Mouse (Mus musculus): ENCODE results near the gene Nrros.

Gene Nrros

DNA sequence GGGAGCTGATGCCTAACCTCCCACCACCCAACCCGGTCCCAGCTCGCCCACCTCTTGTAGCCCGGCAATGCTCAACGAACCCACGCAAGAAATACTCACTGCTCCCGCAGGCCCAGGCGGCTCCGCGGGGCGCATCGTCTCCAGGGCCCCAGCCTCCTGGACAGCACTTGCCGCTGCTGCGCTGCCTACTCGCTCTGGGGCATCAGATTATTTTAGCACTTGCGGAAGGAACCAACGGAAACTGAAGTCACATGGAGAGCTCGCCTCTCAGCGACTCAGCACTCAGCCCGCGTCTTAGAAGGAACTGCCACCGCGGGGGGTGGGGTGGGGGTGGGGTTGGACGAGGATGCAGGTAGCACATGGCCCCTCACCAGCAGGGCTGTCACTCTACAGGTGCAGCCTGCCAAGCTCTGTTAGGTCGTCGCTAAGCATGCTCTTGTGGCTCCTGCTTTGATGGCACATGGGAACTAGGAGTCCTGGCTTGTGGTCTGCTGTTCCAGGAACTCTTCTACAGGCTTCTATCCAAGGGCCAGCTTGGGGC, at the start of gene Nrros:
Gene Nrros (minus strand): TSS at position 314 of the 541 bp plus-strand sequence.
- peak; percentile 42 to 44 for DNase-seq (ENCODE audit: low spot score in 2 of 2)

DNA sequence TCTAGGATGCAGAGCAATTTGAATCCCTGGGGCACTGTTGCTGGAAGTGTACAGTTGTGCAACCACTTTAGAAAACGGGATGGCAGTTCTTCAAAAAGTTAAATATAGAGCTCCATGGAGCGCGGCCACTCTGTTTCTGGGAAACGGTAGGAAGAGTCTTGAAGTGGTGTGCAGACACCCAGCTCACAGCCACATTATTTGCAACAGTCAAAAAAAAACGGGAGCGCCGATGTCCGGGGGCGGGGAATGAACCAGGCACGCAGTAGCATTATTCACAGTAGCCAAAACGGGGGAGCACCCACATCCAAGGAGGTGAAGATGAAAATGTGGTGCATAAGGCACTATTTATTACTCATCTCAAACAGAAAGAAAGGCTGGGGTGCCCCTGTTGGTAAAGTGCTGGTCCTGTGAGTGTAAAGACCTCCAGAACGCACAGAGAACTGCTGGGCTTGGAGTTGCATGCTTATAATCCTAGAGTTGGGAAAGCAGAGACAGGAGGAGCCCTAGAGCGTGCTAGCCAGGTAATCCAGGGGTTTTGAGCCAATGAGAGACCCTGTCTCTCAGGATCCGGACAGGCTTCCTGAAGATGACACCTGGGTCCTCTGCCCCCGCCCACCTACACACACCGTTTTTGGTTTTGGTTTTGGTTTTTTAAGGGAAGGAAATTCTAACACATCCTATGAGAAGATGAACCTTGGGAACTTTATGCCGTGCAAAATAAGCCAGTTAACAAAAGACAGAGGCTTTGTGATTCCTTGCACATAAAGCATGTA, 49.6 kb upstream of the Nrros start:
- DNase-seq (ENCODE audit: low spot score in 2 of 2) = no peak

DNA sequence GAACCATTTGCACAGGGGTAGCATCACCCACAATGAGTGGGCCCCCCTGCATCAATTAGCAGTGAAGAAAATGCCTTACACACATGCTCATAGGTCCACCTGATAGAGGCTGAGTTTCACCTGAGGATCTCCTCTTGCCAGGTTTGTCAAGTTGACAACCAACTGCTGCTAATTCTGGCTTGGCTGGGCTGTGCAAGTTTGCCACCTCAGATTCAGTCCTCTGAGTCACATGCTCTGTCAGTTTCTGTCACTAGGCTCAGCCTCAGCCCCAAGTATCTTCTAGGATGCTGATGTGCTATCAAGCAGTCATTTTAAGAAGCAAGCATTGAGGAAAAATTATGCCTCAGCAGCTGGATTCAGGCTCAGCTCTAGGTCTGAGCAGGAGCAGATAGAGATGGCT, 48.8 kb upstream of the Nrros start:
- DNase-seq (ENCODE audit: low spot score in 2 of 2) = no peak

DNA sequence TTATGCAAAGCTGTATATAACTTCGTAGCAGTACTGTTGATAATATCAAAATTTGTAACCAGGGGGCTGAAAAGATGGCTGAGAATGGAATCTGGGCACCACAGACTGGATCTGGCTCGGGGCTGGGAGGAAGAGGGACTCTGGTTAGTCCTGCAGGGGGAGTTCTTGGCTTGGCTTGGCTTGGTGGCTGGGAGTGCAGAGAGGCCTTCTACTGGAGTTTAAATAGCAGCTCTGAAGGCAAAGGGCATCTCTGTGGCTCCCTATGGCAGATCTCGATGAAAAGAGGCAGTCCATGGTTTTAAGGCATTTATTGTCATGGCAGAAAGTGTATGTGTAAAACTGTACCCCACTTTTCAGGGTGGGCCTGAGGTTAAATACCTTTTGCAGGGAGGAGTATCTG, 39.5 kb upstream of the Nrros start:
- no peak for DNase-seq (ENCODE audit: low spot score in 2 of 2)

DNA sequence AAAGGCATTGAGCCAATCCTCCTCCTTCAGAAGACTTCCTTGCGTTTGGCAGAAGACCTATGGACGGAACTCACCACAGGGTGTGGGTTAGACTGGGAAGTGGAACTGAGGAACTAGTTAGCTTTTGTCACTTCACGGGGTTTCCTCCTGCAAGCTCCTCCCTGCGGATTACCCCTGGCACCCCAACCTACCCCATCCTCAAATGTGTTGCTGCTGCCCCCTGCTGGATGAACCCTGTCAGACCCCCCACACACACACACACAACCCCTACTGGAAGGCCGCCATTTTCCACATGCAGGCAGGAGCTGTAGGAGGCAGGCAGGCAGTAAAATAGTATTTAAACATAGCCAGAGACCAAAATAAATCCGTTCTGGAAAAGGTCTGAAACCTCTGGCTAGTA, 37.3 kb upstream of the Nrros start:
- DNase-seq (ENCODE audit: low spot score in 2 of 2) = peak in 1 of 2 experiments; percentile 37

DNA sequence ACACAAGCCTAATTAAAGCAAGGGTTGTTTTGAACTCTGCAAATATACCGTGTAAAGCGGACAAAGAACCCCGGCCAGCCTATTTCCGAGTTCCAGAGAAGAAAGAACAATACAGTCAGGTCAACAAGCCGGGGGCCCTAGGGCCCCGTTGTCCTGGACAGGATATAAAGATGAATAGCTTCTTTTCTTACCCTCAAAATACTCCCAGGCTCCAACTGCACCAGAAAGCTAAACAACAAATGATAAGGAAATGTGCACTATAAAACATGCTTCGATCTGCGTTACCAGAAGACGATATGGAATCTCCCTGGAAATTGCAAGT, 35.6 kb upstream of the Nrros start:
- DNase-seq (ENCODE audit: low spot score in 2 of 2) = no peak

DNA sequence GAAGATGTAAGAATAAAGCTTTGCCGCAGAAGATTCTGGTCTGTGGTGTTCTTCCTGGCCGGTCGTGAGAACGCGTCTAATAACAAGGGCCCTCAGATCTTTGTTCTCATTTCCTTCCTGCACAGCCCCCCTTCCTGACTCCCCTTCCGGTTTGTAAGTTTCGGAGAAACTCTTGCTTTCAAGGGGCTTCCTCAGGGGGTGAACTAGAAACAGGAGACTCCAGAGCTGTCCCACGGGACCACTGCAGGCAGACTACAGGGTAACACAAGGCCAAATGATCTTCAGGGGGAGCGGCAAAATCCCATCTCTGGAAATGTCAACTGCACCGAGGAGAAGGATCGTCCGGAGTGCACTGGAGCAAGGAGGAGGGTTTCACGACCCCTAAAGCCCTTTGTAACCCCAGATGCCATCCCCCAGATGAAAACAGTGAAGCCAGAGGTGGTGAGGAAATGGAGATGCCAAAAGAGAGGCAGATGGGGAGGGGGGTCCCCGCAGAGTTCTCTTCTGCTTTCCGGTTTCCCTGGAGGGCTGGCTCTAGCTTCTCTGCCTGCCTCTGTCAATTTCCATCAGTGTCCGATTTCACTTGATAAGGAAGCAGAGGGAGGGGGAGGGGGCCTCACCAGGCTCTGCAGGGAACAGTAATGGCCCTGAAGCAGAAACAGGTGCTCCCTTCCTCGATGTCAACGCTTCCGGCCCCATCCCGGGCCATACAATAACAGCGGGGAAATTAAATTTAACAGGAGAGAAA, 35.0 kb upstream of the Nrros start:
- DNase-seq (ENCODE audit: low spot score in 2 of 2) = no peak

DNA sequence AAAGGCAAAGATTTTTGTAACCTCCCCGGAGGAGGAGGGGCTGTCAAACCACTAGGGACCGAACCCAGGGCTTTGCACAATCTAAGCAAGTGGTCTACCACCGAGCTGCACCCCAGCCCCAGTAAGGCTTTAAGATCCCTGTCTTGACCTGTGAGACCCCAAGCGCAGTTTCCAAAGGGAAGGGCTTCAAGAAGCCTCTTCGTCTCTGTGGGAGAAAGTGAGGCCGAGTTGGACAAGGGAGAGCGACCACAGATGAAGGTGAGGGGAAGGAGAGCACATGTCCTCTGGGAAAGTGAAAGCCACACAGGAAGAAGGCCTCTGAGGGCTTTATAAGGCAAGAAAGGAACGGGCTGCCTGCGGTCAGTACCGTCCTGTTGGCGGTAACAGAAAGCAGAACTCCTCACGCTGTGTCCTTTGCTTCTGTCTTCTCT, 24.6 kb upstream of the Nrros start:
- no peak for DNase-seq (ENCODE audit: low spot score in 2 of 2)

DNA sequence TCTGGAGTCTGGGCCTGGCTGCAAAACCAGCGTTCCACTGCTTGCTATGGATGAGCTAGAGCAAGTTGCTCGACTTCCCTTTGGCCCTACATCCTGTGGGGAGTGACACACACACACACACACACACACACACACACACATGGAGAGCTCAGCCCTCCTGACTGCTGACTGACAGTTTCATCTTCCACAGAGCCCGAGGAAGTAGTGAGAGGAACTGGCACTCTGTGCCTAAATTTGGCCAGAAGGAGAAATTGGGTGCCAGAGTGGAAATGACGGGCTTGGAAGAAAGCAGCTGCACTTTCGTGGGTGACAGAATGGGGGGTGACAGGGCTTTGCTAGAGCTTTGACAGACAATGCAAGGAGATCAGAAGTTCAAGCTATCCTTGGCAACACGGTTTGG, 23.7 kb upstream of the Nrros start:
- DNase-seq (ENCODE audit: low spot score in 2 of 2) = peak; percentile 29 to 35

DNA sequence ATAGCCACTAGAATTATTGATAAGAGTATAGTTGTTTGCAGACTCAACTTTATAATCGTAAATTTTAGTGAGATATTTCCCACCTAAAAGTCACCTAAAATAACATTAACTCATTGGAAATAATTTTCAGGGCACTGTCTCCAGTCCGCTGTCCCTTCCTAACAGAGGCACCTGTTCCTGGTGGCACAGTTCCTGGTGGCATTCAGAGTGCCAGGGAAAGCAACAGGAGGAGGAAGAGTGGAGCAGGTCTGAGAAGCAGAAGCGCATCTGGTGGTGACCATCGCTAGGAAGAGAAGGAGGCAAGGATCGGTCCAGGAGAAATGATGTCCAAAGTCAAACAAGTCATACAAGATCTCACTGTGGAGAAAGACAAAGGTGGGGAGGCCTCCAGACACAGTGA, 20.7 kb upstream of the Nrros start:
- DNase-seq (ENCODE audit: low spot score in 2 of 2) = no peak

DNA sequence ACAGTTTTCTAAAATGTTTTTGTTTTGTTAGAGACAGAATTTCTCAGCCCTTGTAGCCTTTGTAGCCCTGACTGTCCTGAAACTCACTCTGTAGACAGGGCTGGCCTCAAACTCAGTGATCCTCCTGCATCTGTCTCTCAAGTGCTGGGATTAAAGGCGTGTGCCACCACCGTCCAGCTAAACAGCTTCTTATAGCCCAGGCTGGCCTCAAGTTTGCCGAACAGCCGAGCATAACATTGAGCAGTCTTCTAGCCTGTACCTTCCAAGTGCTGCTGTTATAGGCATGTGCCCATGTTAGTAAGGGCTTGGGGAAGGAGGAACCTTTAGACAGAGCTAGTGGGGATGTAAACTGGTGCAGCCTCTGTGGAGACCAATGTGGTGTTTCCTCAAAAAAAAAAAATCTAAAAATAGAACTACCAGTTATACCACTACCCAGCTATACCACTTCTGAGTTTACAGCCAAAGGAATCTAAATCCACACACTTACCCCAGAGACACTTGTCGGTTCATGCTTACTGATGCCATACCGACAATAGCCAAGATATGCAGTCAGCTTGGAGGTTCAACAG, 14.0 kb upstream of the Nrros start, which contains the start of gene Bex6:
Gene Bex6 (plus strand): TSS at position 491 of the 569 bp plus-strand sequence.
- DNase-seq (ENCODE audit: low spot score in 2 of 2) = no peak

DNA sequence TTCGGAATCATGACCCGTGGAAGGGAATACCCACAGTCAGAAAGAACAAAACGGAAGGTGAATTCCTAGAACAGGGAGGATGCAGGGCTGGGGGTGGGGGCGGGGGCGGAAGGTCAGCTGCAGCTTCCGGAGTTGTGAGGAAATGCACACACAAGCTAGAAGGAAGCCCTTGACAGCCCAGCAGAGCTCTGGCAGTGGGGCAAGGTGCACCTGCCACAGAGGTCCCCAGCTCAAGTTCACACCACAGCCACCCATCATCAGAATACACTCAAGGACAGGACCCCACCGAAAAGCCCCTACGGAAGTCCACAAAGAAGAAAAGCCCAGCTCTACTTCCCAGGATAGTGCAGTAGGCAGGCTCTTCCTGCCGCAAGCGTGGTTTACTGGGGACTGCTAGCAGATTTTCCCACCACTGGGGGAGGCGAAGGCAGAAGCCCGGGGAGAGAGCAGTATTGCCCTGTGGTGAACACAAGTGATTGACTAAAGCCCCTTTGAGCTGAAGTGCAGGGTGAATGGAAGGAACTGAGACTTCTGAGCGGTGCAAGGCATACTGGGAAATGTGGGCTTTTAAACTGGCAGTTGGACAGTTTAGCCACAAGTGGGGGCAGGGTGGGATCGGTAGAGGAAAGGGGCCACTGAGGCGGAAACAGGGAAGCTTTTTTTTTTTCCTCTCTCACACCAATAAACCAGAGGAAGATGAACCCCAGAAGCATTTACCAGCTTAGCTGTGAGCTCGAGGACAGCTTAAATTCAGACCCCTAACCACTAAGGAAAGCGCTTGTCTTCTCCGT, 11.7 kb upstream of the Nrros start:
- no peak for DNase-seq (ENCODE audit: low spot score in 2 of 2)

DNA sequence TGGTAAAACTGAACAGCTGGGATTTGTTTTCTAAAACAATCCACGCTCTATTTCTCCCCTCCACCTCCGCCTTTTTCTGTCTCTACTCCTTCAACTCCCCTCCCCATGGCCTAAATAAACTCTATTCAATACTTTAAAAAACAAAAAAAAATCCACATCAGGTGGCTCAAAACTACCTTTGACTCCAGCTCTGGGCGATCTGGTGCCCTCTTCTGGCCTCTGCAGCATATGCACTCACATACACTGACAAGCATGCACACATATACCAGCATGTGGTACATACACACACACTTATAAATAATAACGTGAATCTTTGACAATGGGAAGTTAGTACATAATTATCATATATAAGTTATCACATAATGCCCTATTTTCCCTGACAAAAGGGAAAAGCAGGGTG, 9.6 kb upstream of the Nrros start:
- no peak for DNase-seq (ENCODE audit: low spot score in 2 of 2)

DNA sequence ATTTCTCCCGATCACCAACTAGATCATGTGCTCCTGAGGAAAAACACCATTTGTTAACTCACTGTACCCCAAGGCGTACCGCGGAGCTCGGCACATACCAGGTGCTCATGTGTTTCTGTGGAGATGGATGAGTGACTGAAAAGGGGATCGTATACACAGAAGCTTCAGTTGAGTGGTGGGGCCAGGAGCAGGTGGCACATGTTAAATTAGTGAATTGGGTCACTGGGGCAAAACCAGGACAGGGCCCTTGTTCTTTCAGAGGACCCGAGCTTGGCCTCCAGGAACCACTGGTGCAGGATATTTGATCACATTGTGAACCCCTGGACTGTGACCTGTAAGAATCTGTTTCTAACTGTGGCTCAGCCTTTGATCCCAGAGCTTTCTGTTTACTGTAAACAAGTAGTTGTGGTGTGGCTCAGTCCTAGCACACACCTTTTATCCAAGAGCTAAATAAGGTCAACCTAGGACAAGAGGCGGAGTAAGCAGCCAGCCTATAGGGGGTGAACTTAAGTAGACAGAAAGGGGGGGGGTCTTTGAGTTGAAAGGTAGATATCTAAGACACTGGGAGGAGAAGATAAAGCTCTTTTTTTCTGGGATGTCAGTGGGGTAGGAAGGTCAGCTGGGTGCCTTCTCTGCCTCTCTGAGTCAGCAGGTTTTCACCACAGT, 9.1 kb upstream of the Nrros start:
- DNase-seq (ENCODE audit: low spot score in 2 of 2) = no peak

DNA sequence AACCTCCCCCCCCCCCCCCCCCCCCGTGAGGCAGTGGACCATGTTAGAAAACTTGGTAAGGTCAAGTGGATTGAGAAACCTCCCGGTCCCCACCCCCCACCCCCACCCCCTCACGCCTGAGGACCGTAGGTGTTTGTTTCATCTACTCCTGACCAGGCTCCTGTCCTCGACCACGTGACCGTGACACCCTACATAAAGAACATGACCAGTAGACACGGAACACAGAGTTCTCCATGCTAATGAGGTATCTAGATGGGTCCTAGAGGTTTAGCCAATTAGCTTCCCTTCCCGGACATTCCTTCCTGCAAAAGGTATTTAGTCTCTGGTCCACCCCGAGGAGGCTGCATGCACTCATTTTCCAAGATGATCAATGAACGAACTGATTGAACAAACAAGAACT, 8.0 kb upstream of the Nrros start:
- DNase-seq (ENCODE audit: low spot score in 2 of 2) = no peak

DNA sequence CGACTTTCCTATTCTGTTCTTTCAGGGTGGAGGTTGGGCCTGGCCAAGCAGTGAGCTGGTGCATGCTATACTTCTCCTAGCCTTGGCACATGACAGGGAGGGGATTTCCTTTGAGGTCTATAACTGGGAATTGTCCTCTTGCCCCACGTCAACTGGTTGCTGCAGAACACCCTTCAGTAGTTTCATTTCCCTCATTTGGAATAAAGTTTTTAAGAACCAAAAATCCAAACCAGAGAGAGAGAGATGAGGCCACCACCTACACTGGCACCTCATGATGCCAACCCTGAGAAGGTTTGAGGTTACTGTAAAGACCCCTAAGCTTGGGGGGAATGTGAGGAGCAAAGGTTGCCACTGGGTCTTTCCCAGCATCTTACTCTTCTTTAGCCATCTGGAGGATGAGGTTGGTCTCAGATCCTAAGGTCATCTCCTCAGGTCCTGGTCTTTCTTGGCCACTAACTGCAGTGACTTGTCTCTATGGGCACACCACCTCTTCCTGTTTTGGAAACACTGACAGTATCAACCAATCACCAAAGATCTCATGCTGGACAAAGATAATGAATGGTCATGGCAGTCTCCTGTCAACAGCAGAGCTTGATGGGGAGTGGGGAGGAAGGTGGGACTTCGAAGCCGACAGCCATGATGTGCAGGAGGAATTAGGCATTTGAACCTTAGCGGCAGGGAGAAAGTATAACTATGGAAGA, 5.8 kb upstream of the Nrros start:
- DNase-seq (ENCODE audit: low spot score in 2 of 2) = no peak

DNA sequence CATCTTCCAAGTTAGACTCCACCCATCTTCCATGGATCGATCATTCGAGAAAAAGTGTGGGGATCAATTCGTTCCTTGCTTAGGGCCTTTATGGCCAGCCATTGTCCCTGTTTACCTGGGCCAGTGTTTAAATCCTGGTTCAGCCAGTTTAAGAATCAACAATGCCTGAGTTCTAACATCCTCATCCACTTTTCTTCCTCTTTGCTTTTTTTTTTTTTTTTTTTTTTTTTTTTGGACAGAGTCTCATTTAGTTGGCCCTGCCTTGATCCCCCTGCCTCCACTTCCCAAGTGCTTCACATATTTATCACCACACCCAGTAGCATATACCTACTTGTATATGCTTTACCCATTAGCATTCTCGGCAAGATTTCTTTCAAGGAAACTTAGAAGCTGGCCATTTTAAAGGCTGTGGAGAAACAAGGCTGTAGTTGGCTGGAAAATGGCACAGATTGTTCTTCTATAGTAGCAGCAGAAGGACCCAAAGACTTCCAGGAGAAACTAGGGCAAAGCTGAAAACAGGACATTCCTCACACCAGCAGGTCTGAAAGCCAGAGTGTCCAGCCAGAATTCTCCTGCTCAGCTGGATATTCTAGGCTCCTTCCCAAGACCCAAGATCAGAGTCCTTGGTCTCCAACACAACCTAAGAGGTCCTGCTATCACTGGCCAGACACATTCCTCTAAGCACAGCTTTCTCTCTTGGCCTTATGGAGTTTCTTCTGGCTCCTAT, 2.6 kb upstream of the Nrros start:
- DNase-seq (ENCODE audit: low spot score in 2 of 2) = no peak

DNA sequence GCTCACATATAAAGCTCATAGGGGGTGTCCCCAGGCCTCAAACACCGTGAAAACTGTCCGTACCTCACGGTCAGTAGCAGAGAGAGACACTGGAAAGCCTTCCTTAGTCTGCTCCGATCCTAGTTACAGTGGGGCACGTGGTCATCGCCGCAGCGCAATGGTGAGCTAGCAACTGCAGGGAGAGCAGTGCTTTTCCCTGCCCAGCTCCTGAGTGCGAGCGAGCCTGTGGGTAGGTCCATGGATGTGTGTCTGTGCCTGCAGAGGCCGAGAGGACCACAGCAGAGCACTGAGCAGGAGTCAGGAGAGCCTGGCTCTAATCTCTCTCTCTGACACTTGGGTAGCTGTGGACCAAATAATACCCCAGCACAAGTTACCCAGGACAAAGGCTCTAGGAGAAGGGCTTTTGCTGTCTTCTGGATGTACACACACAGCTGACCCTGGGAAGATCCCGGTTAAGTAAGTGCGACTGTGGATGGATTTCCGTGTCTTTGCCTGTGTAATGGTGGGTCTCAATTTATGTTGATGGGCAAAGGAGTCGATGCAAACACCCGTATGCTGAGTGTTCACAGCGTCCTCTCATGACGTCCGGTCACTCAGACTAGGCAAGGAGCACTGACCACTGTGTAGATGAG, 882 bp downstream of the Nrros start:
- no peak for DNase-seq (ENCODE audit: low spot score in 2 of 2)

DNA sequence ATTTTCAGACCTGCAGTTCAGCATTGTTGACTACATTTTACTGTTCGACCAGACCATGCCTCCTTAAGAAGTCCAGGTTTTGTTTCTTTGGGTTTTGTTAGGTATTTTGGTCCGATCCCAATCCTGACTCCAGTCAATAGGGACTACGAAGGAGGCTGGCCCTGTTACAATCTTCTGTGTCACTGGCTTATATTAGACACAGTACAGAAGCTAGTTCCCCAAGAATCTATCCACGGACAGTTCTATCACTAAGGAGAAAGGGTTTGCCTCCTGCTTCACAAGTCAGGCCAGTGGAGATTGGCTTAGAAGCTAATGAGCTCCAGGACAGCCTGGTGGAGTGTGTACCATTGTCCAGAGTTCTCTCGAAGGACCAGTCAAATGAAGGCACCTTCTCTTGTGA, 1.5 kb downstream of the Nrros start:
- no peak for DNase-seq (ENCODE audit: low spot score in 2 of 2)

DNA sequence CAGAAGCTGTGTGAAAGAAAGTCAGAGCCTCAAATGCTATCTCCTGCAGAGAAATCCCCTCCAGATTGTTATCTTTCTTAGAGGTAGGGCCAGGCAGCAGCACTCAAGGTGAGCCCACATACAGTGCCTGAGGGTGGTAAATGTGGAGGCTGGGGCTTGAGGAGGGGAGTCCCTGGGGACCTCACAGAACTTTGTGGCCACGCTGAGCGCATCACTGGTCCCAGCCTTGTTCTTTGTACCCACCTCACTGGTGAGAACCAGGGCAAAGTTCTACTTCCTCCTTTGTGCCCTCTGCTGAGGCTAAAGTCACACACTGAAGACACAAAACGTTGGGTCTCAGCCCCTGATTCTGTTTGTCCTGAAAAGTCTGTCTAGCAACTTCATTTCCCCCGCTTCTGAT, 2.0 kb downstream of the Nrros start:
- DNase-seq (ENCODE audit: low spot score in 2 of 2) = no peak
